Mouse (Mus musculus): ENCODE results near the gene Syngap1.

Gene Syngap1

DNA sequence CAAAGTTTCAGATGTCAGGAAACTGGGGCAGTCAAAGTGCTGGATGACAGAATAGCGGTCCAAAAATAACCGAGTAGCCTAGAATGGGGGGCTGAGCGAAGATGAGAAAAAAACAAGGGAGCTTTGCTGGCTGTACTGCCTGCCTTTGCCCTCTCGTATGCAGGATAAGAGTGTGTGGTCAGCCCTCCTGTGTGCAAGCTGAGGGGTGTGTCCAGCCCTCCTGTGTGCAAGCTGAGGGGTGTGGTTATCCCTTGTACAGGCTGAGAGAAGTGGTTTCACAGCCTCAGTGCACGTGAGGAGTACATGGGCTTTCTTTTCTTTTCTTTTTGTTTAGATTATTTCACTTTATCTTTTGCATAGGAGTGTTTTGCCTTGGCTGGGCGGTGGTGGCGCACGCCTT lies 54.5 kb downstream of the Syngap1 start:
- no peak for DNase-seq

DNA sequence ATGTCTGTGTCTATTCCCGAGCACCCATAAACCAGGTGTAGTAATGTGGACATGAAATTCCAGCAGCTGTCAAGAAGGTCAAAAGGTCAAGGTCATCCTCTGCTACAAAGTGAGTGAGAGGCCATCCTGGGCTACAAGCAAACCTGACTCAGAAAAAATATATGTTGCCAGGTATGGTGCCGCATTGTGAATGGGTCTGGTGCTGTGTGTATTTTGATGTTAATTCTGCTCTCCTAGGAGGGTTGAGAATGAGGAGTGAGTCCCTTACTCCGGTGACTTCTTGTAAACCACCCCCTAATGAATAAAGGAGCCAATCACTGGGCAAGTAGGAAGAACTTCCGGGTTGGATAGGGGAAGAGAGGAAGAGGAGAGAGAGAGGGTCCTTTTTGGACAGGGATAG lies 56.6 kb downstream of the Syngap1 start:
- no peak for DNase-seq

DNA sequence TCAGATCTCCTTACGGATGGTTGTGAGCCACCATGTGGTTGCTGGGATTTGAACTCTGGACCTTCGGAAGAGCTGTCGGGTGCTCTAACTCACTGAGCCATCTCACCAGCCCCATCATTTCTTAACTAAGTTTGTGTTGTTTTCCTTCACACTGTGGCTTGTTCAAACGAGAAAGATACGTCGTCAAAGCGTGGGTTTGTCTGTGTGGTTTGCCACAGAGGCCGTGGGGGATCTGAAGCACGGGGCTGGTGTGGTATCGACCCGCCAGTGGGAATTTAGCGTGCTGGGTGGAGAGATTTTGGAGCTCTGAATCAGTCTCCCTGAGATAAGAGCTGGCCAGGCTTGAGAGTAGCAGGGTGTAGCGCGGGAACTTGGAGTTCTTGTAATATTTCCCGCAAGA lies 57.2 kb downstream of the Syngap1 start:
- DNase-seq, result no peak

DNA sequence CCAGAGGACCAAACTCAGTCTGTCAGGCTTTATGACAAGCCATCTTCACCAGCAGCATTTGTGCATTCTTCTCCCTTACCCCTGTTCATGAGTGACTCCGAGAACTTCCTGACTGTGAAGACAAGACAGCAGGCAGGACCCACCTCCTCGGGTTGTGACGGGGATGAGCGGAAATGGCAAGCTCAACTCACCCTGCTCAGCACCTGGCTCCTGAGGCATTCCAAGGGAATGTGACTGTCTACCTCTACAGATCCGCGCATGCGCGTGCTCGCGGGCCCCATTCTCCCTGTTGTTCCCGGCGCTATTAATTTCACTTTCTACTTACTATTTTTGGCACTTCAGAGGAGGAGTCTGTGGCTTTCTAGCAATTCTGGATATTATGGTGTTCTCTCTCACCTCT lies 58.9 kb downstream of the Syngap1 start:
- DNase-seq, result no peak

GRCm38 (mm10) chr17:27001151-27001550 lies 60.1 kb downstream of the Syngap1 start:
- peak in 1 of 2 experiments; percentile 48 for DNase-seq

DNA sequence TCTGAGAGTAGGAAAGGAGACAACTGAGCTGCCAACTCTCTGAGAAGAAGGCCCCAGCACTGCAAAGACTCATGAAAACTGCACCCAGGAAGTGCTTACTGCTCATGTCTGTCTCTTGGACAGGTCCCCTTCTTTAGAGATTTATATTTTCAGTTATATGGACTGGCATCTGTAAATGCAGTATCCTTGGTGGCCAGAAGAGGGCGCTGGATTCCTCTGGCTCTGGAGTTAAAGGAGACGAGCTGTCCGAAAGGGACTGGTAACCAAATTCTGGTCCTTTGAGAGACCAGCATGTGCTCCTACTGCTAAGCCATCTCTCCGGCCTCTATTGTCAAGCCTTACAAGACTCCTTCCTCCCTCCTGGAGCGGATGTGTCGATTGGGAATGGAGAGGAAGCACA lies 60.8 kb downstream of the Syngap1 start:
- DNase-seq, result no peak

DNA sequence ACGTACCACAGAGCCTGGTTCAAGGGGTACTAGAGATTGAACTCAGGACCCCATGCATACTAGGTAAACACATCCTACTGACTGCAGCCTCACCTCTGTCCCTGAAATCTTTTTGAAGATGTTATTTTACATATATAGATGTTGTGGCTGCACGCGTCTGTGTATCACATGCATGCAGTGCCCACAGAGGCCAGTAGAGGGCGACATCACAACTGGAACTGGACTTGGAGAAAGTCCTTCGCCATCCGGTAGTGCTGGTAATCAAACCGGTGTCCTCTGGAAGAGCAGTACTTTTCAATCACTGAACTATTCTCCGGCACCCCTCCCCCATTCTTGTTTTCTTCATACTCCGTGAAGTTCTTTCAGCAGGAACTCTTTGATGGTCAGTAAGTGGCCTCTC lies 63.4 kb downstream of the Syngap1 start:
- peak; percentile 77 to 83 for DNase-seq

GRCm38 (mm10) chr17:27004903-27005485 lies 63.9 kb downstream of the Syngap1 start:
- DNase-seq, result no peak

DNA sequence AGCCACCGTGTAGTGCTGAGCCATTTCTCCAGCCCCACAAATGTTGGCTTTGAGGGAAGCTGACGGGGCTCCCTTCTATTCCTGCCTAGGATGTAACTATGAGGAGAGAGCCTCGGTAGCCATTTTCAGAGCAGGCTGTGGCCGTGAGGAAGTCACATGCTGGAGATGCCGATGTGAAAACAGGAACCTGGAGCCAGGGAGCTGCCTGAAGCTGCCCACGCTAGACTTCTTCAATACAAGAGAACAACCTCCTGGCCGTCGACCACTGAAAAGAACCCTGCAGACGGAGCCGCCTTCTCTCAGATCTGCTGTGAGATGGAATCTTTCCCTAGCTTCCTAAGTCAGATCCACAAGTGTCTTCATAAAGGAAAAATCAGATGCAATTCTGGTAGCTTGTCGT lies 64.6 kb downstream of the Syngap1 start:
- DNase-seq, result no peak

DNA sequence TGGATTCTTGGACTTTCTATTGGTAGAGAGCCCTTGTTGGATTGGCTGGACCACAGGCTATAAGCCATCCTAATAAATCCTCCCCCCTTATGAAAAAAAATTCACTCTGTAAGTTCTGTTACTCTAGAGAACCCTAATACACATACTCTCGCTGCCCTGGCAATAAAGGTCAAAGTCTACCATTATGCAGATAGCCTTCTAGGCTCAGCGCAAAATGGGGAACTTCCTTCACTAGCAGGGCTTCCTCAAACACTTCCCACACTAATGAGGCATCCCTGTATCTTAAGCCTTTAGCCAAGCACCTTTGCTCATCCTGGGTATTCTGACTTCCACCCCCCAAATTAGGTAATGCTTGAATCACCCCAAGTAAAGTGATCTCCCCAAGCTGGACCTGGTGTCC lies 67.2 kb downstream of the Syngap1 start:
- DNase-seq, result no peak

DNA sequence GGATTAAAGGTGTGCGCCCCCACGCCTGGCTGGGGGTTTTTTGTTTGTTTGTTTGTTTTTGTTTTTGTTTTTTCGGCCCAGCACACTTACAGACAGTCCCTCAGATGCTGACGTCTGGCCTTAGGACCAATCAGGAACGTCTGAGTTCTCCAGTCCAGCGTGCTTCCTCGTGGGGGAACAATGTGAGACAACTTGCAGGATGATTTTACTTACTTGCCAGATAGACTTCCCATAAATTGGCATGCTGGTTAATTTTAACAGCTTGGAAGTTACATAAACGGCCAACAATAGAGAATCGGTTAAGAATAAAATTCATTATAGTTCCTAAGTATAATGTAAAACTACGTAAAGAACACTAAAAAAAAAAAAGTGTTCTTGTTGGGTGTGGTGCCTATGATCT lies 70.1 kb downstream of the Syngap1 start:
- DNase-seq, result no peak

DNA sequence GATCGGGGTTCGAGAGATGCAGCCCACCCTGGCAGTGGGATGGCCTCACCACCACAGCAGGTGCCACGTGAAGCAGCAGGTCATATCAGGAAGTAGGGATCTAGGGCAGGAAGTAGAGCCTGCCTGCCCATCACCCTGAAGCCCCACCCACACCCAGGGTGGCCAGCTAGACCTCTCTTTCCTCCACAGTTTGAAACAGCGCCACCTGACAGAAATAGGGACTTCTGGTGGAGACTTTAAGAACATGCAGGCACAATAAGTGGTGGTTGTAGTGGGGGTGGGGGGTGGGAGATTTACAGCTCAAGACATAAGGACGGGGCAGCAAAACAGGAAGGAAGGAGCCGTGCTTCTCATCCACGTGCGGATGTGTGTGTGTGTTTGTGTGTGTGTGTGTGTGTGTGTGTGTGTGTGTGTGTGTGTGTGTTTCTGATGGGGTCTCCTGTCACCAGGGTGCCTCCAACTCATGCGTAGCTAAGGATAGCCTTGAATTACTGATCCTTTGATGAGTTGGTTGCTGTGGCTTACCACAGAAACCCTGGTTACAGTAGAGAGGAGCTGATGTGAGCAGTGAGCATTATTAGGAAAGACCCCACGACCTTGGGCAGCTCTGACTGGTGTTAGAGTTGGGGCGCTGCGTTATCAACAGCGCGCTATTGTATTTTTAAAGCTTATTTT lies 71.1 kb downstream of the Syngap1 start:
- peak in 1 of 2 experiments; percentile 15 for DNase-seq

DNA sequence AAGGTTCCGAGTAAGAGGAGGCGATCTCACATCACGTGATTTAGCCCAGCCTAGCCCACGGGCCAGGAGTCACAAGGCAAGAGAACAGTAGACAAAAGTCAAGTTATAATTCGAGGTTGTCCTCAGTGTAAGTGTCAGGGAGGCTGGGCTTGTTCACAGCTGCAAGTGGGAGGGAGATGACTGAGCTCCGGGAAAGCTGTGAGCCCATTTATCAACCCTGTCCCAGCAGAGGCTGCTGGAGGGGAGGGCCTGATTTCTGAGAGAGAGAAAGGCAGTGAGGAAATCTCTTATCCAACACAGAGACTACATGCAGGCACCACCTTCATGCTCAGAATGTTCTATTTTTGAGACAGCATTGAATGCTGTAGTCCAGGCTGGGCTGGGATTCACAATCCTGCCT lies 71.9 kb downstream of the Syngap1 start:
- no peak for DNase-seq

- DNase-seq, result peak; percentile 92 to 94
Measured at GRCm38 (mm10) chr17:27017564-27018499, 76.8 kb downstream of the Syngap1 start.

- peak; percentile 37 to 39 for DNase-seq
Measured at GRCm38 (mm10) chr17:27018555-27019196, 77.6 kb downstream of the Syngap1 start.

- peak; percentile 88 to 90 for DNase-seq
Measured at GRCm38 (mm10) chr17:27021076-27021475, 80.0 kb downstream of the Syngap1 start.

DNA sequence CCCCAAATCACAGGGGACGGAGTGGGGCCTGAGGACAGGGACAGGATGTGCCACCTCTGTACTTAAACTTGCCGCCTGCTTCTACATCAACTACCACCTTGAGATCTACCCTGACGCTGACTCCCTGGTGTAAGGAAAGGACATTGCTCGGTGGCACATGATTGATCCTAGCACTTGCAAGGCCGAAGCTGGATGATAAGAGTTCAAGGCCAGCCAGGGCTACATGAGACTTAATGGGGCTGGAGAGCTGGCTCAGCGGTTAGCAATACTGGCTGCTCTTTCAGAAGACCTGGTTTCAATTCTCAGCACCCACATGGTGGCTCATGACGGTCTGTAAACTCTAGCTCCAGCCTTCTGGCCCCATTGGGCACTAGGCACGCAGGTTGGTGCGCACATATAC lies 80.7 kb downstream of the Syngap1 start:
- no peak for DNase-seq

All from cerebellum, postnatal 10 days (tissue).